Mouse (Mus musculus): ENCODE data around the gene Kcnk13. TPM values are rescaled to one million over a fixed set of nuclear protein-coding genes. Genes with fewer than 3 reads are reported as not detected.

The Kcnk13 gene
- polyA plus RNA-seq (2014; fragmentation: Illumina TruSeq; extraction: RNeasy Lipid Tissue Mini Kit (QIAGEN cat#74804); ENCODE audit: low read depth, low replicate concordance), result 1.7 TPM

DNA sequence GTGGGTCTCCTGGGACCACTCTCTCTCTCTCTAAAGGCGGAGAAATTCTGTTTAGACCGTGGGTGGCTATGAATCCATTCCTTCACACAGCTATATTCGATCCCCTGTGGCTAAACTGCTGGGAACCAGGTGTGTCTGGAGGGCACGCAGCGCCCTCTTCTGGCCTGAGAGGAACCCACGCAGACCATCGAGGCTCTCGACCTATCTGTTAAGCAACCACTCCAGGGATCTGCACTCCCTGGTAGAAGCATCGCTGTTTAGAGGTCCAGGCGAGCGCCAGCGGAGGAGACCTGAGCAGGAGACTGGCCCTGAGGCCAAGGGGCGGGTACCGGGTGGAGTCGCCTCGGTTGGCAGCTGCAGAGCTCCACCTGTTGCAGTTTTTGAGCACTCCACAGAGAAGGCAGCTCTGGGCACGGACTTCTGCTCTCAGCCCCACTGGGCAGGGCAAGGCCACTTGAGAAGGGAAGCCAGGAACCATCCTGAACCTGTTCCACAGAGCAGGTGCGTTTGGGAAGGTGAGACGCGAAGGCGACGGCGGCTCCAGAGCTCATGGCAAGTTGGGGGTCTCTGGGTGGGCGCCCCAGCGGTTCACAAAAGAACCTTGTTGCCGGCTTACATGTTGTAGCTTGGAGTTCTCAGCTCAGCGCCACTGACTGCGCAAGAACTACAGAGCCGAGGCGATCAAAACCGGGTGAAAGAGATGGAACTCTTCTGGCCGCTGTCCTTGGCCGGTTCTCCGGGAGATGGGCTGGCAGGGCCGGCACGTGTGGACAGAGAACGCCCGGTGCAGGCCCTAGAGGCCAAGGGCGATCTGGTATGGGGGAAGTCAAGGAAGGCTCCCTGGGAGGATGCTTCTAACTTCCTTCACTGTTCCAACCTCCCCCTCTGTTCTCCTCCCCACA, at the start of gene Kcnk13:
TSS of gene Kcnk13 (plus strand) at position 199 of the 902 bp plus-strand sequence.

DNA sequence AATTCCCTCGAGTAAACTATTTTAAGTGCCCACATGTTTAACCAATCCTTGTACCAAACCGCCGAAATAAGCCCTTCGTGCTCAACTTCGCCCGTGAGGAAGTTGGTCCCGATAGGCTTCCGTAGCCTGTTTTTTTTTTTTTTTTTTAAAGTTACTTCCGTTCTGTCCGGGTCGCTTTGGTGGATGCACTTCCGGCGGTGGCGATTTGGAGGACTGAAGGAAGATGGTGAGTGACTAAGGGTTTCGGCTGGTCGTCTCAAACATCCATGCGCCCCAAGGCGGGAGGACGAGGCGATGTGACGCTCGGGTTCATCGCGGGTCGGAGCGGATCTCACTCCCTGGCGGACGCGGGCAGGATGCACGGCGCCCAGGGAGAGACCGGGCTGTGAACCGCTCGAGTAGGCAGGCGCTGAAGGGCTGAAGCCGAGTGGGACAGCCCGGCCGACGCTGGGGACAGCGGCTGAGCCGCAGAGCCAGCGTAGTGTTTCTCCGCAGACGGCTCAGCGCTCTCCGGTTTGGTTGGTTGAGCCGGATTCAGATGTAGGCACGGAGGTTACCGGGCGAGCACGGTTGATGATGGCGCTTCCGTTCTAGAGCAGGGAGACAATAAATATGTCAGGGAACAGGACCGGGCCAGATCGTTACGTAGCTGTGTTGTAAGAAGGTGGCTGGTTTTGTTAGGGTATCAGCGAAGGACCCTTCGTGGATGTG, 145.8 kb downstream of the Kcnk13 start, which contains the start of gene Psmc1:
TSS of gene Psmc1 (plus strand) at position 169 of the 711 bp plus-strand sequence.

Other genes with a start within 250 kb of the Kcnk13 start
- gene Efcab11, start 80.1 kb upstream of the Kcnk13 start, polyA plus RNA-seq (2014; fragmentation: Illumina TruSeq; extraction: RNeasy Lipid Tissue Mini Kit (QIAGEN cat#74804); ENCODE audit: low read depth, low replicate concordance), result 15.8 TPM
- gene Tdp1, start 80.0 kb upstream of the Kcnk13 start, polyA plus RNA-seq (2014; fragmentation: Illumina TruSeq; extraction: RNeasy Lipid Tissue Mini Kit (QIAGEN cat#74804); ENCODE audit: low read depth, low replicate concordance), result 33.0 TPM
- 201 TPM for gene Psmc1, start 145.7 kb downstream of the Kcnk13 start, polyA plus RNA-seq (2014; fragmentation: Illumina TruSeq; extraction: RNeasy Lipid Tissue Mini Kit (QIAGEN cat#74804); ENCODE audit: low read depth, low replicate concordance)
- gene Nrde2, start 195.2 kb downstream of the Kcnk13 start, polyA plus RNA-seq (2014; fragmentation: Illumina TruSeq; extraction: RNeasy Lipid Tissue Mini Kit (QIAGEN cat#74804); ENCODE audit: low read depth, low replicate concordance), result 3.0 TPM
- 626 TPM for gene Calm1, start 234.9 kb downstream of the Kcnk13 start, polyA plus RNA-seq (2014; fragmentation: Illumina TruSeq; extraction: RNeasy Lipid Tissue Mini Kit (QIAGEN cat#74804); ENCODE audit: low read depth, low replicate concordance)

All from testis, adult 10 weeks (tissue).